Mouse (Mus musculus): ENCODE measurements around the gene Heatr5a. TPM values are rescaled to one million over a fixed set of nuclear protein-coding genes. Genes with fewer than 3 reads are reported as not detected.

Heatr5a gene
- polyA plus RNA-seq, 1 experiment: 18.6 TPM

DNA sequence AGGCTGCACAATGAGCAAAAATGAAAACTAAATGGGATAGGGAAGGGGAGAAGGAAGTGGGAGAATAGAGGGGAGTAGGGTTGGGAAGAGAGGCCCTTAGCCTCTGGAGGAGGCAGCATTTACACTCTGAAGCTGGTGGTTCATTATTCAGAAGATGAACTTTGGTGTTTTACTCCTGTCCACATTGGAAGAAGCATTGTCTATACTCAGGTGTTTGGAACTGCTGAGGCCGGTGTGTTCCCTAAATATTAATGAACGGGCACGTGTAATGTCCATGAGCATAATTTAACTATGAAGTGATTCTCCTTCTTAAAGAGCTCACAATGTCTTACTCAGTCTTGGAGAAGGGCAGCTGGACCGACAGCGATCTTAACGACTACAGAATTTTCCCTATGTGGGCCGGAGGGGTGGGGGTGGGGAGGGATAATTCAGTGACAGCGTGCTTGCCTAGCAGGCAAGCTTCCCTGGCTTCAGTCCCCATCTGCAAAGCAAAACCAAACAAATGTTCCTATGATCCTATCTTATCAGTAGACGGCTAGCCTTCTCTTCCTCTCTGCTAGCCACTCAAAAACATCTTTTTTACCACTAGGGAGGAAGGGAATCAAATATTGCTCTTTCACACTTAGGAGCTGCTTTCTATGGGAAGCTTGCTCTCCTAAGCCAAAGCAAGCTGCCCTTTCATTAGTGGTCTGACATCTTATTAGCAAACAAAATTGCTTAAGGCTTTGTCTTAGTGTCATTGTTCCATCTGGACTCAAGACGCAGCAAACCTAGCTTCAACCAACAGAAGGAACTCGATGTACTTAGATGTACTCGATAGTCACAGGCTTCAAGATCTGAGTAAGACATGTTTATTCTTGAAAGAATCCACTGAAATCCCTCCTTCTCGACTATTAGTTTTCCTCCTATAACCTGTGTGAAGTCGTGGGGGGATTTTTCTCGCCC lies 127.3 kb downstream of the Heatr5a start:
- no peak for DNase-seq (ENCODE audit: low read depth)
- TF ChIP-seq POLR2A (IDR thresholded peaks at IDR 0.05; ENCODE audit: borderline replicate concordance, extremely low read depth, insufficient read depth, insufficient read length, poor library complexity, severe bottlenecking) (no peak), CTCF (IDR thresholded peaks at IDR 0.05; ENCODE audit: borderline replicate concordance, extremely low read depth, insufficient read depth, insufficient read length) (no peak)

DNA sequence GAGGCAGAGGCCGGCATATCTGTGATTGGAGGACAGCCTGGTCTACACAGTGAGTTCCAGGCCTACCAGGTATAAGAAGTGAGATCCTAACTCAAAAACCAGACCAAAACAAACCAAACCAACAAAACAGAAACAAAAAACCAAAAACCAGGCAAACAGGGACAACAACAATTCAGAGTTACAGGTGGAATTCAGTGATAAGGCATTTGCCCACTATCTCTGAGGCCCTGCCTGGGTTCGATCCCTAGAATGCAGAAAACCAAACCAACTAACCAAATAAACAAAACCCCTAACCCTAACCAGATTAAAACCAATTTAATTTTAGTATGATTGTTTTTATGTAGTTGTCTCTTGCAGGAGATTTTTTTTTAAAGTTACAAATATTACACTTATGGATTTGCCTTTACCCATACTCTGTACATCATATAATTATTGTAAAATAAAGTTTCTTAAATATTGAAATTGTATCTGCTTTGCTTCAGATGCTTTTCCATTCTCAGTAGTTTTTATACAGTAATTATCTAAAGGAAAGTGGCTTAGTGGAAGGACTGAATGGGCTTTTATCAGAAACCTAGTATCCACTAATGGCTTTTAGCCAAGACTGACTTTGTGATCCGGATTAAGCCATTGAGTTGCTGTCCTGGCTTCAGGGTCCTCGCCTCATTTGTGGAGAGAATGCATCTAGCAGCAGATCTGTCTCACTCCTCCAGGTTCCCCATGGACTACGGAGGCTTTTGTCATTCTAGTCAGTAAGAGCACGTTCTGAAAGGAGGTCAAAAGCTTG lies 128.8 kb downstream of the Heatr5a start:
- peak; percentile 50 for DNase-seq (ENCODE audit: low read depth)
- TF ChIP-seq CTCF (IDR thresholded peaks at IDR 0.05; ENCODE audit: borderline replicate concordance, extremely low read depth, insufficient read depth, insufficient read length) (no peak), POLR2A (IDR thresholded peaks at IDR 0.05; ENCODE audit: borderline replicate concordance, extremely low read depth, insufficient read depth, insufficient read length, poor library complexity, severe bottlenecking) (no peak)

DNA sequence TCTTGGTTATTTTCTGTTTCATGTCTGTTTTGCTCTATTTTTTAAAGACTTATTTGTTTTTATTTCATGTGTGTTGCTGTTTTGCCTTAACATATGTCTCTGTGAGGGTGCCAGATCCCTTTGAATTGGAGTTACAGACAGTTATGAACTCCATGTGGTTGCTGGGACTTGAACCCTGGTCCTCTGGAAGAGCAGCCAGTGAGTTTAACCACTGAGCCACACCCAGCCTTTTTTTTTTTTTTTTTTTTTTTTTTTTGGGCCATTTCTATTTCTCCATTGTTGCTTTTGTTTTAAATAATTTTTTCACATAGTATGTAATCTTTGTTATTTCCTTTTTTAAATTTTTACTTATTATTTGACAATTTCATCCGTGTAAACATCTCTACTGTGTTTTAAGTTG lies 131.3 kb downstream of the Heatr5a start:
- TF ChIP-seq CTCF (IDR thresholded peaks at IDR 0.05; ENCODE audit: borderline replicate concordance, extremely low read depth, insufficient read depth, insufficient read length): no peak
- no peak for TF ChIP-seq POLR2A (IDR thresholded peaks at IDR 0.05; ENCODE audit: borderline replicate concordance, extremely low read depth, insufficient read depth, insufficient read length, poor library complexity, severe bottlenecking)
- no peak for DNase-seq (ENCODE audit: low read depth)

DNA sequence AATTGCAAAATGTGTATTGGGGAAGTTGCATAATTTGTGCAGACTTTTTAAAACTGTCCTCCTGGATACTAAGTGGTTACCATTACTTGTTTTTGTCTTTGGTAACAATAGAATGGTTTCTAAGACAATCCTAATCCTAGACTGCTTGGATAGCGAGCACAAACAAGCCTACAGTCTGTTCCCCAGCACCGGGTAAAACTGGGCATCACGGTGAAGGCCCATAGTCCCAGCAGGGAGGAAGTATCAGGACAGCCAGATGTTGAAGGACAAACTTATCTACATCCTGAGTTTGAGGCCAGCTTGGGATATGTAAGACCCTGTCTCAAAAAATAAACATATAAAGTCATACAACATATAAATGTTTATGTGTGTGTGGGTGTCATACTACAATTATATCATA lies 135.9 kb downstream of the Heatr5a start:
- TF ChIP-seq POLR2A (IDR thresholded peaks at IDR 0.05; ENCODE audit: borderline replicate concordance, extremely low read depth, insufficient read depth, insufficient read length, poor library complexity, severe bottlenecking) (no peak), CTCF (IDR thresholded peaks at IDR 0.05; ENCODE audit: borderline replicate concordance, extremely low read depth, insufficient read depth, insufficient read length) (no peak)
- DNase-seq (ENCODE audit: low read depth): no peak

DNA sequence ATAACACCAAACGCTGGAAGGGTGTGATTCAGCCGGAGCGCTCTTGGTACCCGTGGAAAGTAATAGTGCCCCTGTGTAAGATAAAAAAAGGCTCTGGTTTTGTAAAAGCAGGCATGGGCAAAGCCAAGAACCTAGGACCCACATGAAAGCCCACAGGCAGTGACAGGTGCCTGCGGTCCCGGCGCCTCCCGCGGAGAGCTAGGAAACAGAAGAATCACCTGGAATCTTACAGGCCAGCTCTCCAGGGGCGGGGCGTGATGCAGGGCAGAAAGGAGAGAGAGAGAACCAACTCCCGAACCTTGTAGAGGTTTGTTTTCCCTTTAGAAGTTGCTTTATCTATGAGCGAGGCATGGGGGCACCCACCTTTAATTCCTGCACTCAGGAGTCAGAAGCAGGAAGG lies 139.2 kb downstream of the Heatr5a start:
- DNase-seq (ENCODE audit: low read depth): no peak
- TF ChIP-seq CTCF (IDR thresholded peaks at IDR 0.05; ENCODE audit: borderline replicate concordance, extremely low read depth, insufficient read depth, insufficient read length): no peak
- TF ChIP-seq POLR2A (IDR thresholded peaks at IDR 0.05; ENCODE audit: borderline replicate concordance, extremely low read depth, insufficient read depth, insufficient read length, poor library complexity, severe bottlenecking): no peak

DNA sequence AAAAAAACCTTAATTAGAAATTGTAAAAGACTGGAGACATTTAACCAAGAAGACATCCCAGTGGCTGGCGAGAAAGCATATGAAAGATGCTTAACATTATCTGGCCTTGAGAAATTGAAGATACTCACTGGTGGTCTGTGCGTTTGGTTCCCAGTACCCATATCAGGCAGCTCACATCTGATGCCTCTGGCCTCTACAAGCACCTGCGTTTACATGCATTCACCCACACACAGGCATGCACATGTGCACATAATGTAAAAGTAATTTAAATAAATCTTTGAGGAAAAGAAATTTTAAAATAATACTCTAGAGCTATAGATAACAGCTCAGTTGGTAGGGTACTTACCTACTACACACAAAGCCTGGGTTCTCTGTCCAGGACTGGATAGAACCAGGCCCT lies 139.8 kb downstream of the Heatr5a start:
- no peak for TF ChIP-seq CTCF (IDR thresholded peaks at IDR 0.05; ENCODE audit: borderline replicate concordance, extremely low read depth, insufficient read depth, insufficient read length)
- no peak for TF ChIP-seq POLR2A (IDR thresholded peaks at IDR 0.05; ENCODE audit: borderline replicate concordance, extremely low read depth, insufficient read depth, insufficient read length, poor library complexity, severe bottlenecking)
- DNase-seq (ENCODE audit: low read depth): no peak

DNA sequence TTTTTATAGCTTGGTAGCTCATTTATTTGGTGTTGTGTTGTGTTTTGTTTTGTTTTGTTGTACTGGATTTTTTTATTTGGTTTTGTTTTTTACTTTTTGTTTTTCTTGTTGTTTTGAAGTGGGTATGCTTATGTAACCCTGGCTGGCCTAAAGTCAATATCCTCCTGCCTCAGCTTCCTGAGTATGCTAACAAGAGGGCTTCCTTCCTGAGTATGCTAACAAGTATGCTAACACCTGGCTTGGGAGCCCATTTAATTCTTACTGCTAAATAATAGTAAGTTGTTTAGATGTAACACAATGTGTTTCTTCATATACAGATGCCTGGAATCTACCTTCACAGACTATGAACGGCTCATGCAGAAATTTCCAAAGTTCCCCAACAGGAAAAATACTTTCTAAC lies 140.4 kb downstream of the Heatr5a start:
- no peak for TF ChIP-seq POLR2A (IDR thresholded peaks at IDR 0.05; ENCODE audit: borderline replicate concordance, extremely low read depth, insufficient read depth, insufficient read length, poor library complexity, severe bottlenecking)
- no peak for TF ChIP-seq CTCF (IDR thresholded peaks at IDR 0.05; ENCODE audit: borderline replicate concordance, extremely low read depth, insufficient read depth, insufficient read length)
- DNase-seq (ENCODE audit: low read depth): no peak

DNA sequence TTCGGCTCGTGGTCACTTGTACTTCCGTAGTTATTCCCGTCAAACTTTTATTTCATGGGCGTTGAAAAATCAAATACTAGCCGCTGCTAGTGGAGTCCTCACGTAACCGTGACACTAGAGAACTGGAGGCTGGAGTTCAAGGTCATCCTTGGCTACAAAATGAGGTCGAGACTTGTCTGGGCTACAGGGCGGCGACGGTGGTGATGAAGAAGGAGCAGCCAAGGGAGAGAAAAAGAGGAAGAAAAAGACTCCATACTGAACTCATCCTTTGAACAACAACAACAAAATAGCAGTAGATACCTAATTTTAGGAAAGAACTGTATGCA lies 141.1 kb downstream of the Heatr5a start:
- TF ChIP-seq CTCF (IDR thresholded peaks at IDR 0.05; ENCODE audit: borderline replicate concordance, extremely low read depth, insufficient read depth, insufficient read length): no peak
- no peak for TF ChIP-seq POLR2A (IDR thresholded peaks at IDR 0.05; ENCODE audit: borderline replicate concordance, extremely low read depth, insufficient read depth, insufficient read length, poor library complexity, severe bottlenecking)
- DNase-seq (ENCODE audit: low read depth): no peak

DNA sequence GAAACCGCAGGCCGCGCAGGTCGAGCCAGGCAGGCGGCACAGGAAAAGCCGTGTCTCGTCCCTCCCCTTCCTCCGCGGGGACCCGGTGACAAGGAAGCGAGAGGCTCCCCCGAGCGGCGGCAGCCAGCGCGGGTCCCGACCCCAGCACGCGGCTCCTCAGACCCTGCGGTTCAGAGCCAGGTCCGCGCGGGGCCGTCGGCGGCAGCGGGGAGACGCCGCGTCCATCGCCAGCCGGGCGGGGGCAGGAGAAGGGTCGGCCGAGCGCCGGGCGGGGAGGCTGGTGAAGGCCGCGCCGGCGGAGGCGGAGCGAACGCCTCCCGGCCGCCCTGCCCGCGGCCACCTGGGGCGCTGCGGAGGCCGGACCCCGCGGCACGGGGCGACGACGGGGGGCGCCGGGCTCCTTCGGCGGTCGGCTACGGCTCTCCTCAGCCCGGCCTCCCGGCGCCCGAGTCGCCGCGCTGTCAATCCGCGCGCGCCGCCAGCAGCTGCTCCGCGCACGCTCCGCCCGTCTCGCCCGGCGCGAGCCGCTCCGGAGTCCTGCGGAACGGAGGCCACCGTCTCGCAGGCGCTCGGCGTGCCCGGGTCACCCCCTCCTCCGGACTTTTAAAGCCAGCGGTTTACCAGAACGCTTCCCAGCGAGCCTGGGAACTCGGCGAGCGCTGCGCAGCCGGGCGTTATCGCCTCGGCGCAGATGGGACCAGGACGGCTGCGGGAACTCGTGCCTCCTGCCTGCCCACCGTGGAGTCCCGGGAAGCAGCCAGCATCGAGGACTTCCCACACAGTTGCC lies 141.6 kb downstream of the Heatr5a start, which contains the start of gene Hectd1:
TSS of gene Hectd1 (minus strand) at position 247 of the 787 bp plus-strand sequence.
- DNase-seq (ENCODE audit: low read depth): peak; percentile 90
- TF ChIP-seq CTCF (IDR thresholded peaks at IDR 0.05; ENCODE audit: borderline replicate concordance, extremely low read depth, insufficient read depth, insufficient read length) (peak; percentile 49), POLR2A (IDR thresholded peaks at IDR 0.05; ENCODE audit: borderline replicate concordance, extremely low read depth, insufficient read depth, insufficient read length, poor library complexity, severe bottlenecking) (peak; percentile 75)

DNA sequence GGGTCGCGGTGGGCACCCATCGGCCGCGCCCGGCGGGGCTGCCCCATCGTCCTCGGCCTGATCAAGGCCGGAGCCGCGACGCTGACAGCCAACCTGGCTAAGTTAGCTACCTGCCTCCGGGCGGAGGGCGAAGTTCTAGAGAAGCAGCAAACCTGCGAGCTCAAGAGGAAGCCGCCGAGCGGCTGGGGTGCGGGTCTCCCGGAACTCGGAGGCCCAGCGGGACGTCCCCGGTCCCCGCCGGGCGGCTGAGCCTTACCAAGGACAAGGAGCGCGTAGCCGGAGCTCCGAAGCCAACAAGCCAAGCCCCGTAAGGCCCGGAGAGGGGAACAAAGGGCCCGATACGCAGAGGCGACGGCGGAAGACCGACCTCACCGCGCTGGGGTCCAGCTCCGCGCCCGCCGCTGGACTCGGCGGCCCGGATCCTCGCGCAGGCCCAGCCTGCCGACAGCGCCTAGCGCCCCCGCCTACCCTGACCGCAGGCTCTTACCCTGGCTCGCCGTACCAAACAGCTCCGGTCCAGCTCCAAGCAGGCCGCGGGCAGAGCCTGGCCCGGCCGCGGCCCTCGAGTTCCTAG lies 142.3 kb downstream of the Heatr5a start:
- no peak for TF ChIP-seq POLR2A (IDR thresholded peaks at IDR 0.05; ENCODE audit: borderline replicate concordance, extremely low read depth, insufficient read depth, insufficient read length, poor library complexity, severe bottlenecking)
- no peak for DNase-seq (ENCODE audit: low read depth)
